Mouse (Mus musculus) midbrain, embryonic 13.5 days (tissue): ENCODE data around the gene Chst14. TPM values are rescaled to one million over a fixed set of nuclear protein-coding genes. Genes with fewer than 3 reads are reported as not detected.
A peak's percentile ranks its signal among the peaks of the same experiment; 100 is the strongest.

Experiments used
- ATAC-seq: fragments of 200-750 bp; cut with Nextera tagmentation; 2 replicates; pipeline ENCODE4 v1.8.0; 2017; ENCODE audit warnings: mild to moderate bottlenecking, moderate TSS enrichment, moderate library complexity
- H3K27ac ChIP-seq: fragments of 300-500 bp; sonication (generic); 2 replicates; pipeline ENCODE4 v1.5.1; 2015; ENCODE audit warnings: inconsistent platforms, mild to moderate bottlenecking, moderate library complexity
- H3K27me3 ChIP-seq: fragments of 300-500 bp; sonication (generic); 2 replicates; pipeline ENCODE4 v1.6.1; 2015; ENCODE audit warnings: mild to moderate bottlenecking, inconsistent platforms
- H3K36me3 ChIP-seq: fragments of 300-500 bp; sonication (generic); 2 replicates; pipeline ENCODE4 v1.6.1; 2015; ENCODE audit warnings: mild to moderate bottlenecking, inconsistent platforms
- H3K4me1 ChIP-seq: fragments of 300-500 bp; sonication (generic); replicated peaks from 2 replicates; pipeline ENCODE4 v1.6.1; 2015; ENCODE audit warnings: inconsistent platforms
- H3K4me2 ChIP-seq: fragments of 300-500 bp; sonication (generic); replicated peaks from 2 replicates; pipeline ENCODE4 v1.6.1; 2015; ENCODE audit warnings: moderate library complexity, mild to moderate bottlenecking, inconsistent platforms
- H3K4me3 ChIP-seq: fragments of 300-500 bp; sonication (generic); replicated peaks from 2 replicates; pipeline ENCODE4 v1.5.1; 2015; ENCODE audit warnings: mild to moderate bottlenecking, inconsistent platforms
- H3K9ac ChIP-seq: fragments of 300-500 bp; sonication (generic); replicated peaks from 2 replicates; pipeline ENCODE4 v1.6.1; 2015; ENCODE audit warnings: mild to moderate bottlenecking, inconsistent platforms
- H3K9me3 ChIP-seq: fragments of 300-500 bp; sonication (generic); 2 replicates; pipeline ENCODE4 v1.6.1; 2016; ENCODE audit warnings: mild to moderate bottlenecking, inconsistent platforms
- WGBS: fragments of 180-500 bp; shearing (Covaris S2); methylation state at CpG from one replicate; pipeline ENCODE4 v1.1.7; 2015; 5-methylcytosine and 5-hydroxymethylcytosine counted together
- polyA plus RNA-seq: library from polyadenylated mRNA; unstranded; fragments of >200 nt; fragmentation: Nextera tagmentation; extraction: Ambion mirVana; gene quantifications from 2 replicates; pipeline ENCODE4 v1.2.1, GENCODE M21; 2015

Chst14 gene
- polyA plus RNA-seq, 1 experiment from 2014 or later = 6.2 TPM

DNA sequence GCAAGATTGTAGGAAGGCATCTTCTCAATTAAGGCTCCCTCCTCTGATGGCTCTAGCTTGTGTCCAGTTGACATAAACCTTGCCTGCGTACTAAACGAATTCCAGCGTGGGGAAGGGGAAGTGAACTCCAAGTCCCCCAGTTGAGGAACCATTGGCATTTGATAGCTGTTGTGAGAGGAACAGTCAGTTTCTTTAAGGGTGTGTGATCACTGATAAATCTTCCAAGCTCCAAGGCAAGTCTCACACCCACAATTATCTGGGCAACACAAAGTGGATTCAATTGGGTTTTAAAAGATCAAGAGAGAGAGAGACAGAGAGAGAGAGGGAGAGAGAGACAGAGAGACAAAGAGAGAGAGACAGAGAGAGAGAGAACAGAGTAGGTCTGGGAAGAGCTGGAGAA is 23.4 kb downstream of the Chst14 start:
- ATAC-seq = no peak
- Histone ChIP-seq H3K9ac (no peak overlapping the region), H3K27me3 (no peaks in the 10 kb centered on the region), H3K36me3 (no peaks in the 10 kb centered on the region), H3K4me1 (no peaks in the 10 kb centered on the region), H3K9me3 (no peaks in the 10 kb centered on the region), H3K4me3 (no peak overlapping the region), H3K4me2 (no peak overlapping the region), H3K27ac (no peak overlapping the region)
- 89% methylated on average over 3 of the region's 3 CpGs for WGBS

DNA sequence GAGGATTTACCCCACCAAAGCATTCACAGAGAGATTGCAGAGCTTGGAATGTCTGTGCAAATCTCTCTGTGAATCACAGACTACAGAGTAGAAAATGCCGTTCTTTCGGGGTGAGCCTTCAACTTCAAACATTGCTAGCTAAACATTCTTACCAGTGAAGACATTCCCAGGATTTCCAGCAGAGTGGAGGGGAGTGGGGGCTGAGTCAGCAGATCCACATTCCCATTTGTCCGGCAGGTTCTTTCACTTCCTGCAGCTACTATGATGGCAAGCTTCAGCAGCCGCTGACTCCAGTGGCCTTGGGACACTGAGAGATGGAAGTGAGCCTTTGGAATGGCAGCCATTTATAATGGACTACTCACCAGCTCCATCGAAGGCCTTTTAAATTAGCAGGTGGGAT is 30.2 kb downstream of the Chst14 start:
- no peak overlapping the region for H3K9ac ChIP-seq
- ATAC-seq = no peak
- no peaks in the 10 kb centered on the region for H3K4me1 ChIP-seq
- no peak overlapping the region for H3K4me3 ChIP-seq
- no peak overlapping the region for H3K4me2 ChIP-seq
- H3K27ac ChIP-seq = no peak overlapping the region
- no peaks in the 10 kb centered on the region for H3K27me3 ChIP-seq
- no peaks in the 10 kb centered on the region for H3K36me3 ChIP-seq
- 83% methylated on average over 5 of the region's 5 CpGs for WGBS
- no peaks in the 10 kb centered on the region for H3K9me3 ChIP-seq

GRCm38 (mm10) chr2:118959644-118960043 is 33.3 kb downstream of the Chst14 start:
- no peaks in the 10 kb centered on the region for H3K36me3 ChIP-seq
- no peak overlapping the region for H3K27ac ChIP-seq
- no peak overlapping the region for H3K4me3 ChIP-seq
- 21% methylated on average over 2 of the region's 2 CpGs for WGBS
- ATAC-seq = no peak
- H3K9me3 ChIP-seq = no peaks in the 10 kb centered on the region
- no peak overlapping the region for H3K9ac ChIP-seq
- H3K4me2 ChIP-seq = no peak overlapping the region
- H3K4me1 ChIP-seq = no peaks in the 10 kb centered on the region; the same call in 1 of the 2 replicates
- no peaks in the 10 kb centered on the region for H3K27me3 ChIP-seq

GRCm38 (mm10) chr2:118960413-118960812 is 34.1 kb downstream of the Chst14 start:
- Histone ChIP-seq H3K9ac (no peak overlapping the region), H3K4me2 (no peak overlapping the region), H3K36me3 (no peaks in the 10 kb centered on the region), H3K27me3 (no peaks in the 10 kb centered on the region), H3K4me1 (no peaks in the 10 kb centered on the region; the same call in 1 of the 2 replicates), H3K27ac (no peak overlapping the region), H3K9me3 (no peaks in the 10 kb centered on the region), H3K4me3 (no peak overlapping the region)
- 93% methylated on average over 2 of the region's 2 CpGs for WGBS
- ATAC-seq = no peak

- Histone ChIP-seq H3K27me3 (no peaks in the 10 kb centered on the region), H3K27ac (no peak overlapping the region), H3K9ac (no peak overlapping the region), H3K36me3 (no peaks in the 10 kb centered on the region), H3K9me3 (no peaks in the 10 kb centered on the region), H3K4me1 (no peaks in the 10 kb centered on the region; the same call in 1 of the 2 replicates), H3K4me2 (no peak overlapping the region), H3K4me3 (no peak overlapping the region)
- ATAC-seq = no peak
- 59% methylated on average over 2 of the region's 2 CpGs for WGBS
Observed at GRCm38 (mm10) chr2:118961546-118961945, 35.2 kb downstream of the Chst14 start.

DNA sequence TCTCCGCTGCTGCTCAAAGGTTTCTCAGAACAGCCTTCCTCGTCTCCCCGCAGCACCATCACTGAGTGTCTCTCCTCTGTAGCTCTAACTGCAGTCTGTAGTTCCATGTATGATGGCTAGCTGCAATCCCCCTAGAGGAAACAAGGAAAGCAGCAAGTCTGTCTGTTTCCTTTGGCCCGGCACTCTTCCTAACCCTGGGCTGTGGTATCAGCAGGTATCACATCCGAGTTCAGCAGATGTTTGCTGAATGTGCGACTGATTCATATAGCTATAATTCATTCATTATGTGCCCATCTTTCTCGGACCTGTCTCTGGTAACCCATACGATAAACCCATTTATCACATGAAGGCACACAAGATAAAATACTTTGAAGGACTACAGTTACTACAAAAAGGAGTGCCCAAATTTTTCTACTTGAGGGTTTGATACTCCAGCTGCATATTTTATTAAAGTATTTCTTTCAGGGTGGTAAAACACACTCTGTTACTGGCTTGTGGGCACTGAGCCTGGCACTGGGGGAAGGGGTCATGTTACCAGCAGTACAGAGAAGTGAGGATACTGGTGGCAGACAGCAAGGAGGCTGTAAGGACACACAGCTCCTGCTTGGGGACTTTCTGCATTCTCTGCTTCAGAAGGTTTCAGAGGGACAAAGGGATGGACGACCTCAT is 36.8 kb downstream of the Chst14 start:
- ATAC-seq = no peak
- Histone ChIP-seq H3K4me2 (no peak overlapping the region), H3K27ac (no peak overlapping the region), H3K36me3 (no peaks in the 10 kb centered on the region), H3K9me3 (no peaks in the 10 kb centered on the region), H3K4me3 (no peak overlapping the region), H3K27me3 (no peaks in the 10 kb centered on the region), H3K9ac (no peak overlapping the region), H3K4me1 (no peaks in the 10 kb centered on the region; the same call in 1 of the 2 replicates)
- WGBS = 62% methylated on average over 9 of the region's 9 CpGs

DNA sequence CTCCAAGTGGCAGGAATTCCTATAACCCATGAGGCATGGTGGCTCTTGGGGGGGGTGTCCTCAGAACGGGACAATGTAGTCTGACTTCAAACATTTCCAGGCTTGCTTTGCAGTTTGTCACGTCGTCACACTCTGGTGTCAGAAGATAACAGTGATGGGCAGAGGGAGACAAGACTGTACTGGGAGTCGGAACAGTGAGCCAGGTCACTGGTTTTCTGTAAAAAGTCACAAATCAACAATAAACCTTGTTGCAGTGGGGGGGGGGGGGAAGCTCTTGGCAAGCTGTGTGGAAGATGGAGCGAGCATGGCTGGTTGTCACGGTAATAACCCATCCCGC is 37.3 kb downstream of the Chst14 start:
- Histone ChIP-seq H3K9ac (no peak overlapping the region), H3K4me3 (no peak overlapping the region), H3K36me3 (no peaks in the 10 kb centered on the region), H3K27ac (no peak overlapping the region), H3K9me3 (no peaks in the 10 kb centered on the region), H3K4me2 (no peak overlapping the region), H3K4me1 (no peaks in the 10 kb centered on the region; the same call in 1 of the 2 replicates), H3K27me3 (no peaks in the 10 kb centered on the region)
- WGBS = 66% methylated on average over 7 of the region's 7 CpGs
- ATAC-seq = no peak

DNA sequence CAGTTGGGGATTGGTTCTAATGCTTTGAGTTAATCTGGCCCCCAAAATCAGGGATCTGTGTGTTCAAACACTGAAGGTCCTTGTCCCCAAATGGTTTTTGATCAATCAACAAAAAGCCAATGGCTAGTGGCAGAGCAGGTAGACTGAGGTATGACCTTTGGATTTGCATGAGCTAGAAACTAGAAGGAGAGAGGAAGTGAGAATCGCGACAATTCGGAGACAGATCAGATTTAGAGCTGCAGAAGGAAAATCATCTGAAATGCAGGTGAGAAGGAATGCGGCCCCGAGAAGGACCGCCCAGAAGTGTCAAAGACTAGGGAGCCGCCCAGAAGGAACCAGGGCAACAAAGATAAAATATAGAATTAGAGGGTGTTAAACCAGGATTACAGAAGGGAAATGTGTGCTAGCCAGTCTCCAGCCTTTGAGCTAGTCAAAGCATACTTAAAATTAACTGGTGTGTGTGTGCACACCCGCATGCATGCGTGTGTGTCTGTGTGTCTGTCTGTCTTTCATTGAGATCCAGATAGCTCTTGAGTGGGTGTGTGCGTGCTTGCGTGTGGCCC is 43.4 kb downstream of the Chst14 start:
- H3K27ac ChIP-seq = no peak overlapping the region
- no peaks in the 10 kb centered on the region for H3K36me3 ChIP-seq
- ATAC-seq = no peak
- no peak overlapping the region for H3K9ac ChIP-seq
- H3K27me3 ChIP-seq = peaks cover 29% of the 10 kb centered on the region
- WGBS = 89% methylated on average over 11 of the region's 11 CpGs
- no peak overlapping the region for H3K4me2 ChIP-seq
- peaks cover 3% of the 10 kb centered on the region; the same call in 1 of the 2 replicates for H3K4me1 ChIP-seq
- H3K9me3 ChIP-seq = no peaks in the 10 kb centered on the region
- H3K4me3 ChIP-seq = no peak overlapping the region

- no peak overlapping the region for H3K4me2 ChIP-seq
Observed at GRCm38 (mm10) chr2:118972048-118972447, 45.8 kb downstream of the Chst14 start.

DNA sequence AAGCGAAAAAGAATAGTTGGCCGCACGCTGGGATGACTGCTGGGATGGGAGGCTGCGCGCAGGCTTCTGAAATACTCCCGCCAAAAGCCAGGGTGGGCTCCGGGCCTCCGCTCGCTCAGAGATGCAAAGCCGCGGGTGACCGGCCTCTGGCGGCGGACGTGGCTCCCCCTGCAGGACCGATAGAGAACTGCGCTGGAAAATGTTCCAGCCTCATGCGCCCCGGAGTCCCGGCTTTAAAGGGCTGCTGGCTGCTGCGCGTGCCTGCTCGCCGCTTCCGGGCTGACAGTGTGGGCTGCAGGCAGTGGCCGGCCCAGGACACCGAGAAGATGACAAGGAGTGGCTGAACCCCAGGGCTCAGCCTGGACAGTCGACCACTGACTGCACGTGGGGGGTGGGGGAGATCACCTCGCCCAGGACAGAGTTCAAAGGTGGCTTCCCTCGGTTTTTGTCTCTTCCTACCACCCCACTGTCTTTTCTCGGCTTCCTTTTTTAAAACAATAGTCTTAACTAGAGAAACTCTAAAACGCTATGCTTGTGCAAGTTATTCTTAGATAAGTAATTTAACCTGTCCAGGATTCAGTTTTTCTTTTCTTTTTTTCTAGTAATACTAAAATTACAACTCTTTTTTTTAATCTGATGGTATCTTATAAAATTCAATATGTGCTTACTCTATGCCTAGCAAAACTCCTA is 46.5 kb downstream of the Chst14 start:
- Histone ChIP-seq H3K9ac (peak overlapping the region; percentile 59), H3K4me3 (peak overlapping the region; percentile 39), H3K9me3 (no peaks in the 10 kb centered on the region), H3K27ac (no peak overlapping the region), H3K36me3 (no peaks in the 10 kb centered on the region), H3K4me1 (peaks cover 18% of the 10 kb centered on the region), H3K27me3 (peaks cover 53% of the 10 kb centered on the region), H3K4me2 (peak overlapping the region; percentile 73)
- 1% methylated on average over 33 of the region's 33 CpGs for WGBS
- ATAC-seq = peak; percentile 83

More at GRCm38 (mm10) chr2:118972048-118972447, 45.8 kb downstream of the Chst14 start:
- no peak overlapping the region for H3K4me3 ChIP-seq
- H3K27ac ChIP-seq = no peak overlapping the region
- no peak for ATAC-seq
- no peaks in the 10 kb centered on the region for H3K9me3 ChIP-seq
- 83% methylated on average over 5 of the region's 5 CpGs for WGBS
- H3K9ac ChIP-seq = no peak overlapping the region
- no peaks in the 10 kb centered on the region for H3K36me3 ChIP-seq
- H3K4me1 ChIP-seq = peaks cover 18% of the 10 kb centered on the region
- H3K27me3 ChIP-seq = peaks cover 45% of the 10 kb centered on the region

- H3K4me2 ChIP-seq = peak overlapping the region; percentile 82
- ATAC-seq = no peak; the same call in 1 of the 2 replicates
- peak overlapping the region; percentile 58 for H3K4me3 ChIP-seq
- no peaks in the 10 kb centered on the region for H3K36me3 ChIP-seq
- WGBS = 5% methylated on average over 15 of the region's 15 CpGs
- H3K27me3 ChIP-seq = peaks cover 59% of the 10 kb centered on the region
- H3K9ac ChIP-seq = peak overlapping the region; percentile 81
- peaks cover 18% of the 10 kb centered on the region for H3K4me1 ChIP-seq
- H3K27ac ChIP-seq = no peak overlapping the region
- H3K9me3 ChIP-seq = no peaks in the 10 kb centered on the region
Observed at GRCm38 (mm10) chr2:118975855-118976254, 49.6 kb downstream of the Chst14 start.

- H3K27ac ChIP-seq = no peak overlapping the region
- 1% methylated on average over 57 of the region's 57 CpGs for WGBS
- peak; percentile 85 for ATAC-seq
- peak overlapping the region; percentile 58 for H3K4me3 ChIP-seq
- peak overlapping the region; percentile 82 for H3K4me2 ChIP-seq
- H3K36me3 ChIP-seq = no peaks in the 10 kb centered on the region
- H3K9me3 ChIP-seq = no peaks in the 10 kb centered on the region
- H3K9ac ChIP-seq = peak overlapping the region; percentile 81
- H3K27me3 ChIP-seq = peaks cover 59% of the 10 kb centered on the region
- H3K4me1 ChIP-seq = peaks cover 18% of the 10 kb centered on the region
Observed at GRCm38 (mm10) chr2:118976282-118976929, 50.1 kb downstream of the Chst14 start.
